Mouse (Mus musculus): Measurements from ENCODE around the gene Fbxo44.

GRCm38 (mm10) chr4:148128672-148129071 is 31.6 kb downstream of the Fbxo44 start:
- TF ChIP-seq CTCF (IDR thresholded peaks at IDR 0.05; ENCODE audit: low read depth, low read length) (no peak), POLR2A (IDR thresholded peaks at IDR 0.05; ENCODE audit: insufficient read depth, low read length) (no peak)

Measured in ES-Bruce4 (cell line).